Mouse (Mus musculus): ENCODE measurements around the gene Mbd6.
A peak's percentile ranks its signal among the peaks of the same experiment; 100 is the strongest.

The Mbd6 gene

DNA sequence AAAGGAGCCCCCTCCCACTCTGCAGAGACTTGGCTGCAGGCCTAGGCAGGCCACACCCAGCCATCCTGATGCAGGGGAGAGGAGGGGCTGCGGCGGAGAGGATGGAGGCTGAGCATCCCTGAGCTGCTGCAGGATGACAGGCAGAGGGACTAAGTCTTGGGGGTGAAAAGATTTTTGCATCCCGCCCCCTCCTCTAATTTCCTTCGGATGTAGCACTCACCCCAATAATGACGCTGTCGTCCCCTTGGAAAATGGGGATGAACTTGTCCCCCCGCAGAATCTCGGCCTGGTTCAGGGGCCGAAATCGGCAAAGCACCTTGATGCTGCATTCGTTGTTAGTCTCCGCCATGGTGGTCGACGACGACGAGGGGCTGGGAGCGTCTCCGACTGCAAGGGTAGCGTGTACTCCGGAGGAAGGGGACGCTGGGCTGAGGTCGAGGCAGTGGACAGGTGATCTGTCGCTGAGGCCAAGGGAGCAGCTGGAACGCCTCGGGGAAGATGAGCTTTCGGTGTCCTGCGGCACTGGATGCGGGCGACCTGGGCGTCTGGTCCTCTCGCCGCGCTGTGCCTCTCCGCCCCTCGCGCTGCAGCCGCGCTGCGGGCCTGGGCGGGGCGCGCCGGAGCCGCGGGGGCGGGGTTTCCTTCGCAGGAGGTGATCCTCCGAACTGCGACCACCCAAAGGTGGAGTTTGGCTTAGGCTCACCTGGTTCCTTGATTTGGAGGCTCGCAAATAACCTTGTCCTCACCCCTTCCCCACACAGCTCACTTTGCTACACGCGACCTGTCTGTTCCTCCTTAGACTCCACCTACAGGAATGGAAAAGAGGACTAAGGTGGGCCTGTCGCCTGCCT, 26.0 kb downstream of the Mbd6 start, which contains the start of gene Kif5a:
Kif5a (minus strand) TSS at position 801 of the 851 bp plus-strand sequence.
- no peak for DNase-seq (ENCODE audit: low read depth)

DNA sequence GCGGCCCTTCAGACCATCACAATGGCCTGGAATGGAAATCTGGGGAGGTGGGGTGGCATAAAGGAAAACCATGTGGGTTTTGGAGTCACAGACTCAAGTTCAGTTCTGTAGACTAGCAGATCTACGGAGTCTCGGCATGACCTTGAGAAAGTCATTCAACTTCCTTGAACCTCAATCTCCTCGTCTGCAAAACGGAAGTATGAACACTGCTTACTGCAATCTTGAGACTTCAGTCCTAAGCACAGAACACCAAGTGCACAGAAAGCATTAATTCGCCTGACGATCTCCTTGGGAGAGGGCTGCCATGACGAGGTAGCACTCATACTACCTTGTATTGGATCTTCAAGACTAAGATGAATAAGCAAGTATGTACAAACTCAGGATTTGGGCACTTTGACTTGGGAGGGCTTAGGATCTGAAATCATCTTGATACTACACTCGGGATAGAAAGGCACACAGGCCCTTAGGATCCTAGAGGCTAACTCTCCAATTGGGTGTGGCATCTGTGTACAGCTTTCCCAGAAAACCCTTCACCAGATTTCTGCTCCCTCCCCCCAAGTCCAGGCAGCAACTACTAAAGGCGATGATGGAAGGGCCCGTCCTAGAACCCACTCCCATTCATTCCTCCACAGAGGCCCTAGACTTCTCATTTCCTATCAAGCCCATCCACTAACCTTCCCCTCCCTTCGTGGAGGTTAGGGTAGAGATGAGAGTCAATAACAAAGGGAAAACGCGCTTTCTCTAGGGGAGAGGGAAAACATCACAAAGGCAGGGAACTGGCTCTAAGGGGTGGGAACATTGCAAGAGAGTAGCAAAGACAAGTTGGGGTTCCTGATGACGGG, 26.9 kb downstream of the Mbd6 start:
- DNase-seq (ENCODE audit: low read depth), result no peak

- DNase-seq (ENCODE audit: low read depth), result no peak
Measured at GRCm38 (mm10) chr10:127258489-127258888, 30.3 kb downstream of the Mbd6 start.

GRCm38 (mm10) chr10:127257790-127258189, 31.0 kb downstream of the Mbd6 start:
- no peak for DNase-seq (ENCODE audit: low read depth)

DNA sequence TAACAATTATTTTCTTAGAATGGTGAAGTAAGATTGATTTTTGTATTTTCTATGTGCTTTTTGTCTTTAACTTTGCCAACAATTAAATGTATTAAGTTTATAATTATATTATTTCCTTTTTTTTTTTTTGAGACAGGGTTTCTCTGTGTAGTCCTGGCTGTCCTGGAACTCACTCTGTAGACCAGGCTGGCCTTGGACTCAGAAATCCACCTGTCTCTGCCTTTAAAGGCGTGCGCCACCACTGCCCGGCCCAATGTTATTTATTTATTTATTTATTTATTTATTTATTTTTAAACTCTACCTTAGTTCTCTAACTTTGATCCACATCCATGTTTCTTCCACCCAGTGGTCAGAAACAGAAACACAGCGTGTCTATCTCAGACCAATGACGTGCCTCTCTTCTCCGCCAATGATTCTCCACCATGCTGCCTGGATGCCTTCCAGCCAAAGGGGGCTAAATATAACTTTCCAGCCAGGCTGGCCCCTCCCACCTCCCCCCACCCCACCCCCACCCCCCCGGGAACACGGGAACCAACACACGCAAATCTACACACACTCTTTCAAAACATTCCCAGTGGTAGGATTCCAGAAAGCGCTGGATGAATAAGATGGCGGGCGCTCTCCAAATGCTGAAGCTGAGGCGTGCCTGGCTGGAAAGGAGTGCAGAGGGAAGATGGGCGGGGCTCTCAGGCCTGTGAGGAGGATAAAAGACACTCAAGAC, 33.0 kb downstream of the Mbd6 start:
- DNase-seq (ENCODE audit: low read depth), result peak; percentile 39

DNA sequence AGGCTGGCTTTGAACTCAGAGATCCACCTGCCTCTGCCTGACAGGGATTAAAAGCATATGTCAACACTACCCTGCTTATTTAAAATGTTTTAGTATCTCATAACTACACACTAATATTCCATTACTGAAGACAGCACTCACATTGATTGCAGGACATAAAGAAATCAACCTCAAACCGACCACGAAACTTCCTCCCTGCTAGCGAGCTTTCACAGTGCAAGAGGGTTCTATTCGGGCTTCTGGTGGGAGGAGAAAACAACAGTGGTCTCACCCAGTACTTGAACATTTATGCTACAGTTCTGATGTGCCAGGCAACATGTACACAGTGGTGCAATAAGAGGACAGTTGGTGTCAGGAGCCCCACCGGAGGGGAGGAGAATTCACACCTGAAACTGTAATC, 38.0 kb downstream of the Mbd6 start:
- no peak for DNase-seq (ENCODE audit: low read depth)

DNA sequence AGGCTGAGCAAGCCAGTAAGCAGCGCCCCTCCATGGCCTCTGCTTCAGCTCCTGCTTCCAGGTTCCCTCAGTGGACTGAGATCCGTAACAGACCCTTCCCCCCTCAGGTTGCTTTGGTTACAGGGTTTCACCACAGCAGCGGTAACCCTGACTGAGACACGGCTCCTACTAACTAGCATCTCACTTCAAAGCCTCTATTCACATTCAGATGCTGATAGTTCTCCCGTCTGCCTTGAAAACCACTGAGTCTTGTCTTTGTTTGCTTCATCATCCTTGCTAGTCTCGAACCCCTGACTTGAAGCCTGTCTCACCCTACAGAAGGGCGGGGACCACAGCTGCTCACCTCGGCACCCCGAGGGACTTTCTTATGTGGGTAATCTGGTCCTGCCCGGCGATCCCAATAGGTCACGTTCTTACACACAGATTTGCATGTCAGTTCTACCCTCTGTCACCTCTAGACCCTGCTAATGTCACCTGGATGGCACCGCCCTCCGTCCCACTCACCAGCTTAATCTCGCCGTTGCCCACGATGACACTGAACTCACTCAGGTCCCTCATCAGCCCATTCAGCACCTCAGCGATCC, 50.5 kb downstream of the Mbd6 start:
- DNase-seq (ENCODE audit: low read depth), result no peak

DNA sequence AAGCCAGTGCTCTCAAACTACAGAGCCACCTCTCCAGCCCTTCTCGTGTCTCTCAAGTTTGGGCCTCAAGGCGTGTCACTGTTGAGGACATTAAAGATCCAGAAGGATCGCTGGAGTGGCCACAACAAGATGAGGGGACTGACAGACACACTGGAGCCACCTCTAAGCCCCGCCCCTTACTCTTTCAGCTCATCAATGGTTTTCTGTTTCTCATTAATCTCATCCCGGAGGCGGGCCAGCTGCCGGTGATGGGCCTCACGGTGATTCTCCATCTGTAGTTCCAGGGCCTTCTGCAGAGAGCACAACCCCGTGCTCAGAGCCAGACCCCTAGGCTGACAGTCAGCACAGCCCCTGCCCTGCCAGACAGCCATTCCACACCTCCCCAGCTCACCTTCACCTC, 52.3 kb downstream of the Mbd6 start:
- no peak for DNase-seq (ENCODE audit: low read depth)

- DNase-seq (ENCODE audit: low read depth), result no peak
Measured at GRCm38 (mm10) chr10:127233141-127233540, 55.7 kb downstream of the Mbd6 start.
